ENCODE assay signal across 8 mouse cellular contexts in genomic region chr11:69395634-69396373, GRCm38 (mm10). TPM values are rescaled to one million over a fixed set of nuclear protein-coding genes. Genes with fewer than 3 reads are reported as not detected.
A peak's percentile ranks its signal among the peaks of the same experiment; 100 is the strongest.
DNase-seq lines count a peak whose midpoint lies in the region; ATAC-seq and TF ChIP-seq lines count a peak whose summit lies in the region.

No protein-coding gene starts in this region.

- no peaks in the 10 kb centered on the region for H3K9me3 ChIP-seq in embryonic facial prominence, embryonic 14.5 days (ENCODE audit: control insufficient read depth, low read length)
- no peaks in the 10 kb centered on the region for H3K9me3 ChIP-seq in limb, embryonic 14.5 days (ENCODE audit: control insufficient read depth, low read length)
- no peaks in the 10 kb centered on the region for H3K9me3 ChIP-seq in midbrain, postnatal 0 days (ENCODE audit: low read length)

- H3K9ac ChIP-seq in embryonic facial prominence, embryonic 14.5 days (ENCODE audit: low read depth, low read length) = peak overlapping the region; percentile 85
- peak overlapping the region; percentile 87 for H3K9ac ChIP-seq in limb, embryonic 14.5 days (ENCODE audit: low read depth, low read length, severe bottlenecking)
- H3K9ac ChIP-seq in midbrain, postnatal 0 days (replicated peaks; ENCODE audit: low read length, poor library complexity, severe bottlenecking) = peak overlapping the region; percentile 88

- ATAC-seq in embryonic facial prominence, embryonic 14.5 days (ENCODE audit: low read depth) = peak; percentile 91
- ATAC-seq in limb, embryonic 14.5 days (ENCODE audit: low FRiP score, low read depth) = peak; percentile 90
- peak; percentile 90 for ATAC-seq in midbrain, postnatal 0 days (ENCODE audit: low FRiP score)

- 0 out of 2 replicates have a peak, but pooled peaks have one; percentile 14 for TF ChIP-seq POLR2A in limb, embryonic 14.5 days (IDR thresholded peaks at IDR 0.05; ENCODE audit: borderline replicate concordance, extremely low read depth, insufficient read depth, insufficient read length)

- peak; percentile 98 for DNase-seq in 3134 (ENCODE audit: extremely low read depth, insufficient read length, low spot score)
- DNase-seq in adrenal gland, postnatal 36 days = peak; percentile 93 to 95
- peak; percentile 100 for DNase-seq in embryonic facial prominence, embryonic 14.5 days (ENCODE audit: low spot score)
- peak; percentile 98 for DNase-seq in heart, adult 8-10 months (ENCODE audit: low spot score)
- DNase-seq in kidney, adult 9 months = peak; percentile 99
- peak; percentile 99 for DNase-seq in limb, embryonic 14.5 days (ENCODE audit: low spot score)
- DNase-seq in midbrain, postnatal 0 days (ENCODE audit: low spot score) = peak; percentile 100
- peak; percentile 82 to 89 for DNase-seq in spleen, postnatal 14 days (ENCODE audit: low spot score in 2 of 2)

- under 1% methylated on average over 43 of the region's 48 CpGs for WGBS in embryonic facial prominence, embryonic 14.5 days
- under 1% methylated on average over 46 of the region's 48 CpGs for WGBS in limb, embryonic 14.5 days
- under 1% methylated on average over 48 of the region's 48 CpGs for WGBS in midbrain, postnatal 0 days

- H3K4me3 ChIP-seq in embryonic facial prominence, embryonic 14.5 days (ENCODE audit: low read depth, low read length) = peak overlapping the region; percentile 55
- H3K4me3 ChIP-seq in limb, embryonic 14.5 days (replicated peaks; ENCODE audit: low read length) = peak overlapping the region; percentile 61
- peak overlapping the region; percentile 65 for H3K4me3 ChIP-seq in midbrain, postnatal 0 days (ENCODE audit: low read depth, low read length)

- peak; percentile 7; the same call in 1 of the 2 replicates for TF ChIP-seq CTCF in midbrain, postnatal 0 days (IDR thresholded peaks at IDR 0.05)

- H3K27ac ChIP-seq in embryonic facial prominence, embryonic 14.5 days (replicated peaks; ENCODE audit: low read depth, low read length) = peak overlapping the region; percentile 94
- H3K27ac ChIP-seq in limb, embryonic 14.5 days (replicated peaks; ENCODE audit: low read depth, low read length) = peak overlapping the region; percentile 95
- H3K27ac ChIP-seq in midbrain, postnatal 0 days (ENCODE audit: low read depth, low read length) = peak overlapping the region; percentile 98

- H3K36me3 ChIP-seq in embryonic facial prominence, embryonic 14.5 days (ENCODE audit: control insufficient read depth, insufficient read depth, low read length) = peaks cover 26% of the 10 kb centered on the region
- peaks cover 25% of the 10 kb centered on the region for H3K36me3 ChIP-seq in limb, embryonic 14.5 days (ENCODE audit: control insufficient read depth, insufficient read depth, low read length)
- peaks cover 16% of the 10 kb centered on the region for H3K36me3 ChIP-seq in midbrain, postnatal 0 days (ENCODE audit: insufficient read depth, low read length)

- peaks cover 18% of the 10 kb centered on the region for H3K4me1 ChIP-seq in embryonic facial prominence, embryonic 14.5 days (ENCODE audit: control insufficient read depth, insufficient read depth, low read length)
- peaks cover 32% of the 10 kb centered on the region for H3K4me1 ChIP-seq in limb, embryonic 14.5 days (ENCODE audit: control insufficient read depth, insufficient read depth, low read length)
- H3K4me1 ChIP-seq in midbrain, postnatal 0 days (ENCODE audit: insufficient read depth, low read length) = no peaks in the 10 kb centered on the region

- no peaks in the 10 kb centered on the region; the same call in 1 of the 2 replicates for H3K27me3 ChIP-seq in embryonic facial prominence, embryonic 14.5 days (replicated peaks; ENCODE audit: control insufficient read depth, insufficient read depth, low read length)
- no peaks in the 10 kb centered on the region for H3K27me3 ChIP-seq in limb, embryonic 14.5 days (ENCODE audit: control insufficient read depth, insufficient read depth, low read length)
- no peaks in the 10 kb centered on the region for H3K27me3 ChIP-seq in midbrain, postnatal 0 days (ENCODE audit: insufficient read depth, low read length)

- peak overlapping the region; percentile 61 for H3K4me2 ChIP-seq in embryonic facial prominence, embryonic 14.5 days (ENCODE audit: low read depth, low read length)
- peak overlapping the region; percentile 91 for H3K4me2 ChIP-seq in limb, embryonic 14.5 days (replicated peaks; ENCODE audit: low read depth, low read length, severe bottlenecking)
- peak overlapping the region; percentile 82 for H3K4me2 ChIP-seq in midbrain, postnatal 0 days (ENCODE audit: low read depth, low read length, poor library complexity, severe bottlenecking)

RNA-seq across cellular contexts. Expression of gene Cyb5d1, which starts 0.4 kb away (rescaled TPM):
- total RNA-seq in adrenal gland, postnatal 36 days (2021) = 10 to 100 TPM; 49.0 to 50.9 TPM
- 23.8 and 24.2 TPM in 2 replicates for polyA plus RNA-seq in embryonic facial prominence, embryonic 14.5 days (2014; fragmentation: Nextera tagmentation; extraction: Ambion mirVana)
- 10 to 100 TPM; 33.3 to 39.8 (median 36.9) TPM for total RNA-seq in heart, adult 8-10 months (2022)
- polyA plus RNA-seq in limb, embryonic 14.5 days (2012; rRNA removed) = 29.5 and 32.7 TPM in 2 replicates
- polyA plus RNA-seq in limb, embryonic 14.5 days (2014; fragmentation: Nextera tagmentation; extraction: Ambion mirVana) = 22.3 and 27.3 TPM in 2 replicates
- 16.5 and 22.6 TPM in 2 replicates for total RNA-seq in midbrain, postnatal 0 days (2014; rRNA removed)
- polyA plus RNA-seq in midbrain, postnatal 0 days (2015; fragmentation: Nextera tagmentation; extraction: Ambion mirVana) = 18.2 and 18.8 TPM in 2 replicates

RNA-seq across cellular contexts. Expression of gene Naa38, which starts 0.5 kb away (rescaled TPM):
- total RNA-seq in adrenal gland, postnatal 36 days (2021) = 100 to 1,000 TPM; 132 to 158 TPM
- polyA plus RNA-seq in embryonic facial prominence, embryonic 14.5 days (2014; fragmentation: Nextera tagmentation; extraction: Ambion mirVana) = 160 and 177 TPM in 2 replicates
- total RNA-seq in heart, adult 8-10 months (2022) = 100 to 1,000 TPM; 109 to 140 (median 120) TPM
- 127 and 131 TPM in 2 replicates for polyA plus RNA-seq in limb, embryonic 14.5 days (2012; rRNA removed)
- polyA plus RNA-seq in limb, embryonic 14.5 days (2014; fragmentation: Nextera tagmentation; extraction: Ambion mirVana) = 161 and 171 TPM in 2 replicates
- 32.6 and 95.9 TPM in 2 replicates for total RNA-seq in midbrain, postnatal 0 days (2014; rRNA removed)
- polyA plus RNA-seq in midbrain, postnatal 0 days (2015; fragmentation: Nextera tagmentation; extraction: Ambion mirVana) = 120 and 147 TPM in 2 replicates

RNA-seq across cellular contexts. Expression of gene Tmem88, which starts 2.2 kb away (rescaled TPM):
- 10 to 100 TPM; 13.4 to 17.8 TPM for total RNA-seq in adrenal gland, postnatal 36 days (2021)
- polyA plus RNA-seq in embryonic facial prominence, embryonic 14.5 days (2014; fragmentation: Nextera tagmentation; extraction: Ambion mirVana) = 19.2 and 21.0 TPM in 2 replicates
- total RNA-seq in heart, adult 8-10 months (2022) = 10 to 100 TPM; 13.2 to 24.7 (median 19.5) TPM
- 17.0 and 23.7 TPM in 2 replicates for polyA plus RNA-seq in limb, embryonic 14.5 days (2012; rRNA removed)
- 18.7 and 18.9 TPM in 2 replicates for polyA plus RNA-seq in limb, embryonic 14.5 days (2014; fragmentation: Nextera tagmentation; extraction: Ambion mirVana)
- 4.4 and 5.7 TPM in 2 replicates for total RNA-seq in midbrain, postnatal 0 days (2014; rRNA removed)
- polyA plus RNA-seq in midbrain, postnatal 0 days (2015; fragmentation: Nextera tagmentation; extraction: Ambion mirVana) = 5.8 and 6.3 TPM in 2 replicates

RNA-seq across cellular contexts. Expression of gene Kdm6b, which starts 17.7 kb away (rescaled TPM):
- 10 to 100 TPM; 31.8 to 48.0 TPM for total RNA-seq in adrenal gland, postnatal 36 days (2021)
- 24.2 and 24.3 TPM in 2 replicates for polyA plus RNA-seq in embryonic facial prominence, embryonic 14.5 days (2014; fragmentation: Nextera tagmentation; extraction: Ambion mirVana)
- 10 to 100 TPM; 19.1 to 26.2 (median 22.3) TPM for total RNA-seq in heart, adult 8-10 months (2022)
- polyA plus RNA-seq in limb, embryonic 14.5 days (2012; rRNA removed) = 23.7 and 27.5 TPM in 2 replicates
- polyA plus RNA-seq in limb, embryonic 14.5 days (2014; fragmentation: Nextera tagmentation; extraction: Ambion mirVana) = 31.4 and 36.4 TPM in 2 replicates
- total RNA-seq in midbrain, postnatal 0 days (2014; rRNA removed) = 12.1 and 14.5 TPM in 2 replicates
- 18.9 and 22.7 TPM in 2 replicates for polyA plus RNA-seq in midbrain, postnatal 0 days (2015; fragmentation: Nextera tagmentation; extraction: Ambion mirVana)

RNA-seq across cellular contexts. Expression of gene Chd3, which starts 26.6 kb away (rescaled TPM):
- 100 to 1,000 TPM in 1 of 2 experiments, 10 to 100 TPM in 1; 78.6 to 119 TPM for total RNA-seq in adrenal gland, postnatal 36 days (2021)
- 68.9 and 73.3 TPM in 2 replicates for polyA plus RNA-seq in embryonic facial prominence, embryonic 14.5 days (2014; fragmentation: Nextera tagmentation; extraction: Ambion mirVana)
- 10 to 100 TPM; 16.7 to 20.4 (median 18.3) TPM for total RNA-seq in heart, adult 8-10 months (2022)
- polyA plus RNA-seq in limb, embryonic 14.5 days (2012; rRNA removed) = 425 and 497 TPM in 2 replicates
- polyA plus RNA-seq in limb, embryonic 14.5 days (2014; fragmentation: Nextera tagmentation; extraction: Ambion mirVana) = 97.8 and 113 TPM in 2 replicates
- 284 and 298 TPM in 2 replicates for total RNA-seq in midbrain, postnatal 0 days (2014; rRNA removed)
- 51.6 and 58.9 TPM in 2 replicates for polyA plus RNA-seq in midbrain, postnatal 0 days (2015; fragmentation: Nextera tagmentation; extraction: Ambion mirVana)

Comparison
In these comparisons a context has a peak if more than half of its experiments do, and no peak if none do; other contexts are left out.
1. Peak in every context shown above with its lines: DNase-seq, ATAC-seq, H3K4me3 ChIP-seq and H3K27ac ChIP-seq.